Mouse (Mus musculus) liver, postnatal 0 days (tissue): ENCODE measurements around the gene Vps53.

ENCODE experiments used
- CTCF ChIP-seq: sonication (generic); IDR thresholded peaks from 2 replicates; pipeline ENCODE4 v1.5.1; 2016; ENCODE audit warnings: antibody characterized with exemption, low read depth
- EP300 ChIP-seq: IDR thresholded peaks from 2 replicates; pipeline ENCODE4 v1.6.1; 2016; ENCODE audit warnings: antibody characterized with exemption, low read depth, mild to moderate bottlenecking

DNA sequence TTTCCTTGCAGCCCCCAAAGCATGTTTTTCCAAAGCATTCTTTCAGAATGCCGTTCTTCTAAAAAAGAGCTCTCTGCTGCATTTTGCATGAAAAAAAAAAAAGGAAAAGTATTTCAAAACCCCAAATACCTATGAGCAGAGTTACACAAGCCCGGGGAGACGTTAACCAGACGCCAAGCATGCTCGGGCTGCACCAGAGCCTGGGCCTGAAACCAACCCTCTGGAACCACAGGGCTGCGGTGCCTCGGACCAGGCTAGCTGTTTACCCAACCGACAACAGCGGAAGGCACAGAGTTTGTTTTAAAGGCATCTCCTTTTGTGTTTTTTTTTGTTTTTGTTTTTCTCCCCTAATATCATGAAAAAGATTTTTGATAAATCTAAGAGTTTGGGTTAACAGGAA is 158.5 kb downstream of the Vps53 start:
- TF ChIP-seq CTCF (no peak), EP300 (no peak)
